Mouse (Mus musculus): ENCODE results near the gene Ntm.

The Ntm gene

DNA sequence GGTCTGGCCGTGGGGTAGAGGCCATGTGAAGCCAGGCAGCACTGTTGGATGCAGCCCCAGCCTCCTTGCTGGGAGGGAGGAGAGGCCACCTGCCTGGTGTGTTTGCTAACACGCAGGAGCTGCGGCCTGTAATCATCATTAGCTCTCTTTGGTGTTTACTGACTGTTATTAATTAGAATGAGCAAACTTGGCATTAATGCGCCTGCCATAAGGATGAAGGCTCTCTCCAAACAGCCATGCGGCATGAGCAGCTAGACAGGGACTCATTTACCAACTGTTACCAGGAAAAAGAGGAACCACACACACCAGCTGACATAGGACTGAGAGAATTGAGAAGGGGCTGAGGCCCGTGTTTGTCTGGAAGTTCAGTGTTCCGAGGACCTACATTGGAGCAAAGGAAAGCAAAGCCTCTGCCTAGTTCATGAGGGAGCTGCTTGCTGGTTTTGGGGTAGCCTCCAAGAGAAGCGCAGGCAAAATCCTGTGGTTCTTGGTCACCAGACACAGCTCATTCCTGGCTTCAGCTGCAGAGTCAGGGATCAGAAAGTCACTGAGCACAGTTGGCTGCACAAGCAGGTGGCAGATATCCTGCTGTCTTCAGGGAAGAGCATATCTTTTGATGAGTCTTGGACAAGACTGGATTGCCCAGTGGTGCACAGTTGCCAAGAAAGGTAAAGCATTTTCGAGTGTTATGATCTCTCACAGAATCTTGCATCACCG is 171.6 kb downstream of the Ntm start:
- DNase-seq = no peak

DNA sequence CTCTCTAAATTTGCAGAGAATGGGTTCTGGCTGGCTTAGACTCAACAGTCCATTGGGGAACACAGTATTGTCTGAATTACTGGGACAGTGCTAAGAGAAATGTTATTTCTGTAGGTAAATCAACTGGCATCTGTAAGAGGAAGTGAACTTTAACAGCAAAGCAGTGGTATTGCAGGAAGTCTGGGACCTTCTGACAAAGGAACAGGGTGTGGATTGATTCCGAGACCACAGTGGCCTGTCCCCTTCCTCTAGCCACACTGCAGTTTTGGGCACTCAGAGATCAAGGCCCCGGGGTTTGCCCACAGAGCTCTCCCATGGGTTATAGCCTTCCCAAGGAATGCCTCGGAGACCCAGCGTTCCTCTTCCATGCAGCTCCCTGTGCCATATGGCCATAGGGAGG is 172.9 kb downstream of the Ntm start:
- DNase-seq = no peak

DNA sequence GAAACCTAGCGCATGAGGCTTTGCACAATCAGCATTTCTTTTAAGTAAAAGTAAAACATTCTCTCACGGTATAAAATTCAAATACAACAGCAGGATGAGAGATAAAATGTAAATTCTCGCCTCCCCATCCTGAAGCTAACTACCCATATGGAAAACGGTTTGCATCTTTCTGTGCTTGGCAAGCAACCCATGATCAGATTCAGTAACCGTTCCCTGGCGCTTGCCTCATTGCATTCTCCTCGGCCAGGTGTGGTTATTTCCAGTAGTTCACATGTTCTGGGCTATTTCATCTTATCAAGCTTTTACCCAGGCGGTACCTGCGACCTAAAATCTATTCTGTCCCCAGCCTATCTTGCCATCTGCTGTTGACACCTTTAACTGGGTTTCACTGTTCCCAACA is 174.1 kb downstream of the Ntm start:
- no peak for DNase-seq

DNA sequence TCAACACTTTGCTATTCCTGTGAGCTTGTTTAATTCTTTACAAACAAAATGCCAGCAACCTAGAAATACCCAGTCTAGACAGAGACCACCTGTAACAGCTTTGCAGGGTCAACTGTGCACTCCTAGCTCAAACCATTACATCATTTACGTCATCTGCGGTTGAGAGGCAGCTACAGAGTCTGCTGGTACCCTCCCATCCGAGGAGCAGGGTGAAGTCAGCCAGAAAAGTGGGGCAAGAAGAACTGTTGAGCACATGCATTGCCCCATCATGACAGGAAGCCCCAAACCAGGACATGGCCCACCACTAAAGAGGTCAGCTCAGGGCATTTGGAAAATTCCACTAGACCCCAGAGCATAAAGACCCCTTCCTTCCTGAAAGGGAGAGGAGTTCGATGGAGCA is 175.5 kb downstream of the Ntm start:
- no peak for DNase-seq

DNA sequence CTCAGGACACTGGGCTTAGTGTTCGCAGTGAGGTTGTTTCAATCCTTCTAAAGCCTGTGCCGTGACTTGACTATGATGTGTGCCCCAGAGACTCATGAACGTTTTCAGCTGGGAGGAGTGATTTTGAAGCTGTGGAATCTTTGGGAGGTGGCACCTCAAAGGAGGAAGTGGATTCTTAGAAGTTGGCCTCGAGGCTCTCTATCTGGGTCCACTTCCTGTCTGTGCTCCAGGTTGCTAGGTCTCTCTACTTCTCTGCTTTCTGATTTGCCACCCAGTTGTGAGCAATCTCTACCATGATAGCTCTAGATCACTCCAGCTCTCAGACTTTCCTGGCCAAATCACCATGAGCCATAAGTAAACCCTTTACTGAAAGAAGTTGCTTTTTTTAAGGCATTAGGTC is 180.2 kb downstream of the Ntm start:
- no peak for DNase-seq

DNA sequence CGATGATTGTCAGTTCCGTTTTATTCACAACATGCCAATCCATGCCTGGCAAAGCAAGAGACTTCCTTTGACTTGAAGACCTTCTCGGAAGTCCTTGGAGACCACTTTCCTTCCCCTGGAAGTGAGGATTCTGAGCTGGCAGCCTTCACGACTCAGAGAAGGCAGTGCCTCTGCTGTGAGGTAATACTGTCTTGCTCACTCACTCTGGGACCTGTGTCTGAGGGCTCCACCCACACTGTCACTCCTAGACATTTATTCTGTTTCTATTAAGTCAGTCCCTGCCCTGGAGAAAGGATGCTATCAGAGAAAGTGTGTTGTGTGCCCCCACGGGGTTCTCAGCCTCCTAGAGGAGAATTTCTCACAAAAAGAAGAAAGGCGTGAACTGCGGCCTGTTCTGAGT is 183.2 kb downstream of the Ntm start:
- DNase-seq = no peak

DNA sequence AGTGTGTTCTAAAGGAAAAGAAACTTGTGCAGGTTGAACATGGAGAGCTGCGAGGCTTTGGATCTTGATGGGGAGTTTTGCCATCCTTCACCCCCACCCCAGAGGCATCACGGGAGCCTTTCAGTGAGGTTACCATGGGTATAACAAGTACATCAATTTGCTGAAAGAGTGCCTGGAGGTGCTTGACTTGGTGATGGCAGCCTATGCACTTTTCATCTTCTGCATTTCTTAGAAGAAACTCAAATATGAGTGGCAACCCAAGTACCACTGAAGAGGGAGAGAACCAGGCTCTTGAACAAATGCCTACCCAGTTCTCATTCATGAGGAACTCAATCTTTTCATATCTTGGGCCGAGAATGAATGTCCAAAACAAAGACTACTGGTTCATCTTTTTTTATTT is 186.0 kb downstream of the Ntm start:
- no peak for DNase-seq

DNA sequence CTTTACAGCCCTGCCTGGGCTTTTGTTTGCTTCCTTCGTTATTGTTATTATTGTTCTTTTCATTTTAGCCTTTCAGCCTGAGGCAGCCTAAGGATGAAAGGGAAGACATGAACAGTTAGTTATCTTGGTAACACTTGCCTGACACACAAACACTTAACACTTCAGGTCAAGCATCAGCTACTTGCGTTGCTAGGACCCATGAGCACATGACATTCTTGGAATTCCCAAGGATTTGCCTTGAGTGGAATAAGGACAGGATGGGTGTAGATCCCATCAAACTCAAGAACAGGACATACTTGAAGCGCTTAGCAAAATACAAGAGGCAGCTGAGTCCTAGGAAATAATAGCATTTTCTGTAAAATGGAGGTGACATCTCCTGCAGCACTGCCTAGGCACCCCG is 186.4 kb downstream of the Ntm start:
- DNase-seq = no peak

DNA sequence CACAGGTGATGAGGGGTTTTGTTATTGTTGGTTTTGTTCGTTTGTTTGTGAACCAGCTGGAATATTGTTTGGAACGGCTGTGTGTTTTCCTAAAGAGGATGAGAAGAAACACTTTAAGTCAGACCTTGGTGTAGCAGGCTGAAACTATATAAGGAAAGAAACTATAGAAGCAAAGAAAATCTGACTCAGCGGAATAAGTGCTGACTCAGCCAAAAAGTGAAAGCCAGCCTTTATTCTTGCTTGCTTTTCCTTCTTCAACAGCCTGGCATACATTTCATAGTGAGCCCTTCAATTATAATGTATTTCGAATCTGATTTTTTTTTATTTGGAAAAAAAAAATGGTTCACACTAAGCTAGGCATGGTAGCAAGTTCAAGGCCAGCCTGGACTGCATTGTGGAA is 186.9 kb downstream of the Ntm start:
- no peak for DNase-seq

DNA sequence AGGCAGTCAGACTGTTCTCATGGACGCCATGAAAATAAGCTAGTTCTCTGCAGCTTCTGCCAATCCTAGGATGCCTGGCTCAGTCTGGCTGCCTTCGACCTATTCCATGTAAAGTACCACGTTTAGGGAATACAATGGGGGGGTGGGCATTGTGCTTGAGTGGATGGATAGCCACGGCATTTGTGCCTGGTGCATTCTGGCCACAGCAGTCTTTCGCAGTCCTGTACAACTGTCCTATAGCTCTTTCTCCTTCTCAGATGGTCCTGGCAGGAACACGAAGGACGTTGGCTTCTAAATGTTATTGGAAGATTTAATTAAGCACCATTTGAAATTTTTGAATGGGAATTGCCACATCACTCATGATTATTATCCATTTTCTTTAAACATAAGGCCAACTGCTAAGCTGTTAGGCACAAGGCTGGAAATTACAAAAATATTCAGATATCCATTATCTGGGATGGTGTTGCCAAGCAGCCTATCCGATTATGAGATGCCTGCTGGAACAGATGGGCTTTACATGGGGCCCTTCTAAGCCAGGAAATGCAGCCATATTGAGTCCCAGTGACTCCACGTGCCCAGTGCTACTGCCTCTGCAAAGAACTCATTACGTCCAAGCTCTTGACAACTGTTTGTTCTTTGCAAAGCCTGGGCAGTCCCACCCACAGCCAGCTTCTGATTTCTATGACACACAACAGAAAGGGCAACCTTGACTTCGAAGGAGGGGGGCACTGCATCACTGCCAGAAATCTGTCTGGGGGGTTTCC is 190.1 kb downstream of the Ntm start:
- no peak for DNase-seq

DNA sequence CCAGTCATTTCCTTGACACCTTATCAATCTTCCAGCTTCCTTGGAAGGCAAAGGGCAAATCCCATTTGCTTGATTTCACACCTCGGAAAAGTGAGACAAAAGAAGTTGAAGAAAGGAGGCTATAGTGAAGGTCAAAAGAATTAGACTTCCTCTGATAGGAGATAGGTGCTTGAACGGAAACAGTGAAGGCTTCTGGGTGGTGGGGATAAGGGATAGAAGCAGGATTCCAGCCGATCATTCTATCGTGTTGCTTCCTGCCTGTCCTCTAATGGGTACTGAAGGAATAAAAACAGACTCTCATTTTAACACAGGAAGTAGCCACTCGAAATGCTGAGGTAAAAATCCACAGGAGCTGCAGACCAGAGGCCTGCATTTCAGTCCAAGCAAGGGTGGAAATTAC is 191.1 kb downstream of the Ntm start:
- DNase-seq = no peak

DNA sequence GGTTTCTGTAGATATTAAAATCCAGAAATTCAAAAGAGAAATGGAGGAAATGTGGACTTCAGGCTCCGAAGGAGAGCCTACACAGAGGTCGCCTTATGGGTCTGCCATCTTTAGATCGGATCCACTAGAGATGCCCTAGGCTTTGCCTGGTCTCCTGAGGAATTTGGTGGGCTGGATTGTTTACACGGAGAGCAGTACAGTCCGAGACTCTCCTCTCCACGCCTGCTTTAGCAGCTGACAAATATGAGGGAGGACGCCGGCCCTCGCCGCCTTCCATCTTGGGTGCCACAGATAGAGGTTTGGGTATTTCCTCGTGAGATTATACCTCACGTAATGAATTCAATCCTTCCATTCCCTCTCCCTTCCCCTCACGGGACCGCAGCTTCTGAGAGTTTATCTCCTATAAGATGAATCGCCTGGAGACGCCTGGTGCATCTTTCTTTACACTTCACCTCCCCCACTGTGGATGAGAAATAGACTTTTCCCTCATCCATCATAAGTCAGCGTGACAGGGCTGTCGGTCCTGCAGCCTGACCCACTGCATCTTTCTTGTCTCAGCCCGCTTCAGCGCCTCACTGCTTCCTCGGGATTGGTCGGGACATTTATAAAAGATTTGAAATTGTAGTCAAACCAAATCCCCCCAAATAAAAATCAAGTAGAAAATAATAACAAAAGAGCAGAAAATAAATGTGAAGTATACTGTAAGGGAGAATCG is 191.7 kb downstream of the Ntm start:
- DNase-seq = no peak

DNA sequence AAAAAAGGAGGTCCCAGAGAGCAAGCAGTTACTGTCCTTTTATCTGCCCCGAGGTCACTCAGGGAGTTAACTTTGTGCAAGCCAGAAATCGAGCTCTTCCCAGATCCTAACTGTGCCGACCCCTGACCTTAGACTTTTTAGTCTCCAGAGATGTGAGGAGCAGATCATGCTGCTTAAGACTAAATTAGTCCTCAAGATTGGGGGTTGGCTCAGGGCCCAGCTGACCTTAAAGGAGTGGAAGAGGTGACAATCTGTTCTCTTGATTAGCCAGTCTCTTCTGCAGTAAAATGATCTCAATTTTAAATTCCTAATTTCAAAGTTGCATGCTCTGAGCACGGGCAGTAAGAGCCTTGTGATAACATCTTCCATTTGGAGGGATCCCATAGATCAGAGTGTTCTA is 193.6 kb downstream of the Ntm start:
- DNase-seq = no peak

DNA sequence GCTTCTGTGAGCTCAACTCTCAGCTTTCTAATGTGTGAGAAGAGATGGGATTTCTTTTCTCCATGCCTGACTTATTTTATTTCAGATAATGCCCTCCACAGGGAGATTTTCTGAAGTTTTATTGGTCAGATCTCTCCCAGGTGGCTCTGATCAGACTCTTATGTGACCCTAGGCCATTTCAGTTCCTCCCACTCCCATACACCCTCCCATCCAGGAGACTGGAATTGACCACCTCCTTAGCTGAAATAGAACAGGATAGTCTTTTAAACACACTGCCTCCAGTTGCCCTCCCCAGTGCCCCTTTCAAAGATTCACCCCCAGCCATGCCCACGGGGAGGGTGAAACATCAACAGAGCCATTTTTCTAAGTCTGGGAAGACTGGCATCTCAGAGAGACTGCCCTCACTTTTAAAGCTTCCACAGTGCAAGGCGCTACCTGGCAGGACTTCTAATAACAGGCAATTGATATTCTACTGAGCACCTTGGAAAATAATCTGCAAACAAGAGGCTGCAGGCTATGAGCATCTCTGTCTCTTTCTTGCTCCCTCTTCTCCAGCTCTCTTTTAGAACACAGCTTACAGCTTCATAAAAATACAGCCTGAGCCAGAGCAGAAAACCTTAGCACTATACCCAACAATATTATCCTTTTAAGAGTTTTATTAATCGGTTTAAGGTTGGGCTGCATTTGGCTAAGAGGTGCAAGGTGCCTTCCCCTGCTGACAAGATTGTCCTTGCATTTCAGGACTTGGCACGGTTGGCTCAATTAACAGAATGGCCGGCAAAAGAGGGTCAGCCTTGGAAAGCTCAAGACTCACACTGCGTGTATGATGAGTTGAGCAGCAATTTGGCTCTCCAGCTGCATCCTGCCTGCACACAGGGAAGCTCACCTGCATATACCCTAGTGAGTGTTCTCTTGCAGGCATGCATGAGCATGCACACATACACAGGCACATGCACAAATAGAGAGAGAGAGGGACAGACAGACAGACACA is 196.7 kb downstream of the Ntm start:
- DNase-seq = no peak

DNA sequence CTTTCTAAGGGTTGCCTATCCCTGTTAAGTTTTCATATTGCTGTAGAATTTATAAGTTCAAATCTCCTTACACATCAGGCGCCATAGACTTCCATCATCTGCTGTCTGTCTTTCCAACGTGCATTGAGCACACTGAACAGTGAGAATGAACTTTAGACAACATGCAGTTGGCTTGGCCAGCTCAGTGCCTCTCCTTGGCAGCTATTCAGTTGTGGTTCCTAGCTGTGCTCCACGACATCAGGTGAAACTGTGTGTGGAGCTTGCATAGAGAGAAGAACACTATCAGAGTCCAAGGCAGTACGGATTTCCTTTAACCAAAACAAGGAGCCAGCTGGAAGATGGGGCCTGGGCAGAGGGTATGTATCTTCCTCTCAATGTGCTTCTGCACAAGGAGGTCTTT is 199.6 kb downstream of the Ntm start:
- DNase-seq = no peak

DNA sequence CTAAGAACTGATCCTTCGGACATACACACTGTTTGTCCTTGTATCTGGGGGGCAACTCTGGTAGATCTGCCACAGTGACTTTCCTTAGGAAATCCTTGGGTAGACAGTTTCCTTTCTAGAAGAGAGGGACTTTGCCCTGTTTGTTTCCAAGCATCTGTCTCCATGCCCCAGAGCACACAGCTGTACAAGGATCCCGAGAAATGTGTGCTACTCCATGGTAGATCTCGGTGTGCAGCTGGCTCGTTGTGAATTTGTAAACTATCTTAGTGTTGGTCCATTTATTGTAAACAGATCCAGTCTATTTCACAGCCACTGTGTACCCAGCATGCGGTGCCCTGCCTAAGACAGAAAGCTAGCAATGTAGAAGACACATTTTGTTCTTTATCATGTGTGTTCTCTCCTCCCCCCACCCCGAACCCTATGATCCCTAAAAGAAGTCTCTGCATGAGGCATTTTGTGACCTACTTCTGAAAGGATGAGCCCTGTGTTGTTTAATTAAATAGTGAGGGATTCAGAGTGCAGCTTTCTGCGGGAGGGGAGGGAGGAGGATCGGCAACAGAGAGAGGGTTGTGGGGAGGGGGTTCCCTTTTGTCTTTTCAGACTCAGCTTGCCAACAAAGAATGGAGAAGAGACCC is 200.9 kb downstream of the Ntm start:
- DNase-seq = no peak

DNA sequence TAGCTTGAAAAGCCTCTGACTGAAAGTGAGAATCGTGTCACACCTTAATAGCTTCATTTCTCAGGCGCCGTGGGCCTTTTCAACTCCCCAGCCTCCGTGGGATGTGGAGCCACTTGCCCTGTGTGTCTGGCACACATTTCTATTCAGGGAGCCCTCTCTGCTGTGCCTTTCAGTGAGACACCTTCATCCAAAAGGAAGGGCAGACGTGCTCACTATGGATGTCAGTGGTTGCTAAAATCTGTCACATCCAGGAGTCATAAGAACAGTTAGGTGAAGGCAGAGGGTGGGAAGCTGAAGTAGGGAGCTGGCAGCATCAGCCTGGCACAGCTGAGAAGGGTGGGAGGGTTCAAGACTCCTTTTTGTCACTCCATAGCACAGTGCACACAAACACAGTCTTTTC is 201.4 kb downstream of the Ntm start:
- no peak for DNase-seq

DNA sequence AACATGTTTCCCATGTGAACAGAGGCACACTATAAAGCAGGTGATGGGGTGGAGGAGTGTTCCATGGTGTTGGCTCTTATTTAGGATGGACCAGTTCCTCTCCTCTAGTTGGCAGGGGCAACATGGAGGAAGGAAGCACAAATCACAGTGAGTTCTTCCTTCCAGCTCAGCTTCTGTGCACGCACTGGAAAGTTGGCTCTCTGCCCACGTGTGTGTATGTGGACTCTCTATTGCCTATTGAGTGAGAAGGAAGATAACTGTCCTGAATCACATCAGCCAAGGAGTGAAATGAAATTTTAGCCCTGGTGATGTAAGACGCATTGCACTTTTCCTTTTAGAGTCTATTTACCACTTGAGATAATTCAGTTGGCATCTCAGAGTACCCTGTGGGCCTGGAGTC is 203.0 kb downstream of the Ntm start:
- DNase-seq = no peak

DNA sequence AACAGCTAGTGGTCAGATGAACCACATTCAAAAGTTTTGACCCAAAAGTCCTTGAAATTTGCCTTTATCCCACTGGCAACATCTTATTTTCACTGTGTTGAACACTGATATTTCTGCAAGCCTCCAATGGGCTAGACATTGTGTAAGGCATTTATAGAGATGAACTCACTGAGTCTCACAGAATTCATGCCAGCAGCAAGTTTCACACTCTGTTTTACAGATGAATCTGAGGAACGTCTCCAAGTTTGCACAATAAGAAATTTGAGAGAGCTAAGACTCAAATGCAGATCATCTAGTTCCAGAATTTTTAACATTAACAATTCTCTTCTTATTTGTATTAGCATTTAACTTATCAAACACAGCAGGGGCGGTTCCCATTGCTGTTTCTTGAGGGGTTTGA is 203.9 kb downstream of the Ntm start:
- no peak for DNase-seq

DNA sequence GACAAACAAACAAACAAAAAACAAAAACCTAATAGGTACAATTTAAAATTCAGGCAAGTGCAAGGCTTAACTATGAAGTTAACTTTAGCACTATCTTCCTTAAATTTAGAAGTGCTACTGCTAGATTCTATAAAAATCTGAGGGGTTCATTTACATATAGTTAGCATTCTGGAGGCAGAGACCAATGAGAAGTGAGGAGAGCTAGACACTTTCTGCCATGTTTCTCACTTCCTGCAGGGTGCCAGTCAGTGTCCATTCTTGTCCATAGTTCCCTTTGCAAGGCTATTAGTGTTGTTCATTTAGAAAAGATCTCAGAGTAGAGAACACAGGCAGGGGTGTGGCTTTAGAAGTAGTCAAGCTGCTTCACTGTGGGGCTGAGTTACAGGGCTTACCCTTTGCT is 208.6 kb downstream of the Ntm start:
- no peak for DNase-seq

DNA sequence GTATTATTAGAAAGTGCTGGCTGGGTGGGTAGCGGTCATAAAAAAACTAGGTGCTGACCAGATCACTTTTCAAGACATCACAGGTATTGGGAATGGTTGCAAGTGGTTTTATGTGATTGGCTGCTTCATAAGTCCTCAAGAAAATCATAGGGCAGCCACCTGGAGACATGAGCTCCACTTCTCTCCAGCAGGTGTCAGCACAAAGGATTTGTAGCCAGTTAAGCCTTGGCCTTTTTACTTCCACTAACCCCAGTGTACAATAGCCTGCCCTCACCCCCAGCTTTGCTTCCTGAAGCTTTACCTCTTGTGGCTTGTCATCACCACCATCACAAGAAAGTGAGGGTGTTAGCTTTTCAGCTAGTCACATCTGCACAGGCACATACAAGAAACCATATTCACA is 211.5 kb downstream of the Ntm start:
- DNase-seq = no peak

DNA sequence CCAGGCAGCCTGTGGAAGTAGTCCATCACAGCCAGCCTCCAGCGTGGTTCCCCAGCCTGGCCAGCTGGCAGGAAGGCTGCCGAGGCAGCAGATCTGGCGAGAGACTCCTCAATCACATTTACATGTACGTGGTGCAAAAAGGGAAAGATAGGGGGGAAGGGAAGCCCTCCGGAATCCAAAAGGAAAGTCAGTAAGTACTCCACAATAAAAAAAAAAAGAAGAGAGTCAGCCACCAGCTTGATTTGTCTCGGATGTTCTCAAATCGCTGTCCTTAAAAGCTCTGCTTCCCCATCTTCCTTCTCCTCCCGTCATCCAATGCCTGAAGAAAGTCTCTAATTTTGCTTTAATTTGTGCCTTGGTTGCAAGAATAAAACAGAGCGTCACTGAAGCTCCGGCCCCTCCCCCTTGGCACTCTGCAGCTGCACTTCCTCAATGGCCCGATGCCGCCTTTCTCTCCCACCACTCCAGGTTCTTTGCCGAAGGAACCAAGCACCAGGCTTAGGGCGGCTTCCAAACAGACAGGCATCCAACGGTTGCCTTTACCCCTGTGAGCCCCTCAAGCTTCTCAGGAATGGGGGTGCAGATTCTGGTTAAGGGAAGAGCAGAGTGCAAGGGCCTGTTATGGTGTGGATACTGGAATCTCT is 212.4 kb downstream of the Ntm start:
- peak; percentile 78 for DNase-seq

All from right cerebral cortex, postnatal 14 days (tissue).